Mouse (Mus musculus): Measurements from ENCODE around the gene Slc25a11.

Gene Slc25a11

DNA sequence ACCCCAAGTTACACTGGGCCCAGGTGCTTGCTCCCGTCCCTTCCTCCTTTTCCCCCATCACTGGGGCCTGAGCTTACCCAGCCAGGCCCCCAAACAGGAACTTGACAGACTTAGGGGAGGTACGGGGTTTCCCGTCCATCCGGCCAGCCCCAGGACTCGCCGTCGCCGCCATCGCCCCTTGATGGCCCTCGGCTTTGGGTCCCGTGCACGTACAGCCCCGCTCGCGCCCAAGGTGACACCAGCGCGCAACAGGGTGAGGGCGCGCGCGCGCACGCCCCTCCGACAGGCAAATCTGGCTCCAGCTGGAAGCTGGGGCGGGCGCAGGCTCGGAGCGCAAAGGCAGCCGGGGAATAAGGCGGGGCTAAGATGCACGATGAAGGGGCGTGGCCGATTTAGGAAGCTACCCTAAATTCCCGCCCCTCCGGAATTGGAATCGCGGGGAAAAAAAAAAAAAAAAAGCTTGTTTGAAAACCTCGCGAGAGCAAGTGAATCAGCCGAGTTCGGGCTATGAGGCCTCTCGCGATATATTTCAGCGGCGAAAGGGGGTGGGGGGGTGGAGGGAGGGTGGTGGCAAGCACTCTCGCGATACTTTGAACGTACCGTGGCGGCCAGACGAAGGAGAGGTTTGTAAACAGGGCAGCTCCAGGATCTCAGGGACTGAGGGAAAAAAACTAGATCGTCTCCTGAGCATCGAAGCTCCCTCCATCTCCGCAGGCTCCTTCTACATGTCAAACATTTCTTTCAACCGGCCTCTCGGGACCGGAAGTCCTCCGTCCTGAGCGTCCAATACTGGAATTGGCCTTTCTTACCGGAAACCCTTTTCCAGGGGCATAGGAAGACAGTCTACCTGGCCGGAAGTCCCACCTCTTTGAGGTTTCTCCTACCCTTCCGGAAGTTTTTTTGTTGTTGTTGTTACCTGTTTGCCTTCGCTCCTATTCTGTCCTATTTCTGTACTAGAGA is at the start of gene Slc25a11, which contains the start of gene Rnf167:
Gene Slc25a11 (minus strand): TSS at position 789 of the 960 bp plus-strand sequence.
Gene Rnf167 (plus strand): TSS at position 545 of the 960 bp plus-strand sequence.
- DNase-seq (ENCODE audit: low spot score in 2 of 2) = peak; percentile 95 to 97

DNA sequence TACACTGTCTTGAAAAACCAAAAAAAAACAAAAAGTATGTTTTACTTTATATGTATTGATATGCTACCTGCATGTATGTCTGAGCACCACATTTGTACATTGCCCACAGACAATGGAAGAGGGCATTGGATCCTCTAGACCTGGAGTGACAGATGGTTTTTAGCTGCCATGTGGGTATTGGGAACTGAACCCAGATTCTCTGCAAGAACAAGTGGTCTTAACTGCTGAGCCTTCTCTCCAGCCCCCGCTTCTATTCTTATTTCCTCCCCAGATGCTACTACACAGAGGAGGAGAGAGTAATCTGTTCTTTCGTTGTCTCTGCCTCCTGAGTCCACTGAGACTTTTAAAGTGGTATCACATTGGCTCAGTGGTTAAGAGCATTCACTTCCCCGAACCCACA is 46.2 kb upstream of the Slc25a11 start:
- no peak for DNase-seq (ENCODE audit: low spot score in 2 of 2)

DNA sequence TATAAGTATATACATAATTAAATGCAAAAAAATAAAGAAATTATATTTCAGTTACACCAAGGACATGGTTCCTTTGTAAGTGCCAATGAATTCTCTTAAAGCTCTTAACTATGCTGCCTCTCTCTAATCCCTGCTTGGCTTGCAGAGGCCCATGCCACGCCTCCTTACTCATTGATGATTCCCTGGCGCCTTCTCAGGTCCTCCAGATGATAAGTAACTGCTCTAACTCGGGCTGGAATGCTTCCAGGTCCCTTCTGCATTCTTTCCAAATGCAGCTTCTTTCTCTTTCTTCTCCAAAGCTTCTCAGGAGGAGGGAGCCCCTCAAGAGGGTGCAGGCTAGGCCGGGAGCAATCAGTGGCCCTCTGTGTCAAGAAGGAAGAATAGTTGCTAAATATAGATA is 42.3 kb upstream of the Slc25a11 start:
- no peak for DNase-seq (ENCODE audit: low spot score in 2 of 2)

DNA sequence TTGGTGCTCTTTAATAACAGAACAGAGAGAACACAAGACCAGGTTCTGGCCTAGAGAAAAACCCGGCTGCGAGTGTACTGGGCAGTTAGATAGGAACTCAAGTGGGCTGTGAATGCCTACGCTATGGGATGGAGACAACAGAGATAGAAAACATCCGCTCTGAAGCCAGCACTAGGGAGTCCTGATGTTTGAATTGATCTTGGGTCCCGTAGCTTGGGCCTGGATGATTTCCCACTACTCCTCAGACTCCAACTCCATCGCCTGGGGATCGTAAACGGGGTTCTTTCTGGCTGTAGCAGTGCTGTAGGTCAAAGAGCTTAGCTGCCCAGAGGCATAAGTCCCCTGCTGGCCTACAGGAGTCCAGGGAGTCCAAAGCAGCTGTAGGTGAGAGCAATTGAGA is 41.1 kb upstream of the Slc25a11 start:
- DNase-seq (ENCODE audit: low spot score in 2 of 2) = no peak

GRCm38 (mm10) chr11:70687601-70688199 is 40.4 kb upstream of the Slc25a11 start, which contains the start of gene Camta2:
Gene Camta2 (minus strand): TSS chr11:70688105.
- DNase-seq (ENCODE audit: low spot score in 2 of 2) = peak; percentile 85 to 87

GRCm38 (mm10) chr11:70686901-70687566 is 39.8 kb upstream of the Slc25a11 start:
- peak; percentile 69 to 75 for DNase-seq (ENCODE audit: low spot score in 2 of 2)

DNA sequence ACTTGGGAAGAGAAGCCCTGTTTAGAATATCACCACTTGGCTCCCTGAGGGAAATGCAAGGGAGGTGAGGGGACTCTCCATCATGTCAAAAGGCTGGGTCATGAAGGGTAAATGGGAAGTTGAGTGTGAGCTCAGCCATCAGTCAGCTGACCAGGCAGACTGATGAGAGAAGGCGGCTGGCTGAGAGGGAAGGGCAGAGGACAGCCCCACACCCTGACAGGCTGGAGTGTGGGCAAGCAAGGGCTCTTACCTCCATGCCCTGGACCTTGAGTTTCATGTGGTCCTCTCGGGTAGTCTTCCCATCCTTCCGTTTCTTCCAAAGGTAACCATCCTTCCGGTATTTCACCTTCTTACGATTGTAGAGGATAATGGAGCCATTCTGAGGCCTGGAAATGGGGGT is 36.4 kb upstream of the Slc25a11 start:
- no peak for DNase-seq (ENCODE audit: low spot score in 2 of 2)

DNA sequence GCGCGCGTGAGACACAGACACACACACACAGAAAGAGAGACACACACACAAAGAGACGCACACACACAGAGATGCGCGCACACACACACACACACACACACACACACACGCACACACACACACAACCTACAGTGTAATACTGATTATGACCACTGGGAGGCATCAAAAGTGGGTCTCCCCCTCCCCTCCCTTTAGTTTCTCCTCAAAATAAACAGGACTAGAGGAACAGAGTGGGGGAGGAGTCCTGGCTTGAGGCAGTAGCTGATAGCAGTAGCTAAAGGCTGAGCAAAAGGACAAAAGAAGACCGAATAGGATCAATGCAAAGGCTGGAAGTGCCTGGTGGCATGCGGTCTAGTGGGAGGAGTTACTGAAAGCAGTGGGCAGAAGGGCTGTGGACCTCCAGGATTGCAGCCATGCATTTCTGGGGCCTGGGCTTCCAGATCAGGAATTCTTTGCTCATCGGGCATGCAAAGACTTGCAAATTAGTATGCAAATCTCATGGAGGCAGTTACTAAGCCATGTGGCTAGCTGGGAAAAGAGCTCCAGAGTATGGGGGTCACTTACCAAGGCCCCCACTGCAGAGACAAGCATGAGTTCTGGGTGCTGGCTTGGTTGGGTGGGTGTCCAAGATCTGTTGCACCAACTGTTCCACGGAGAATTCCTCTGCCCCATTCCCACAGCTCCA is 34.8 kb upstream of the Slc25a11 start:
- DNase-seq (ENCODE audit: low spot score in 2 of 2) = peak; percentile 29 to 51

- DNase-seq (ENCODE audit: low spot score in 2 of 2) = no peak
These were observed 33.9 kb upstream of the Slc25a11 start for GRCm38 (mm10) chr11:70681170-70681569.

DNA sequence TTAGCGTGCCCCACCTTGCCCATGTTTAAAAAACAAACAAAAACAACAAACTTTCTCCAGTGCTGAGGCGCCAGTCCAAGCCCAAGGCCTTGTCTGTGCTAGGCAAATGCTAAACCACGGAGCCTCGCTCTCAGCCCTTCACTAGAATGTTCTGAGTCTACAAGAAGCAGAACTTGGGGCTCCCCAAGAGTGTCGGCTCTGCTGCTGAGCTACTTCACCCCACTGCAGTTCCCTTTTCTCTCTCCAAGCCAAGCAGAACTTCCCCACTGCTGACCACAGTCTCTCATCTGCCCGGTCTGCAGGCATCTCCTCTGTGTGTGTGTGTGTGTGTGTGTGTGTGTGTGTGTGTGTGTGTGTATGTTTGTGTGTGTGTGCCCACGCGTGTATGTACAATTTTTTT is 32.6 kb upstream of the Slc25a11 start:
- no peak for DNase-seq (ENCODE audit: low spot score in 2 of 2)

GRCm38 (mm10) chr11:70679361-70679760 is 32.1 kb upstream of the Slc25a11 start:
- no peak for DNase-seq (ENCODE audit: low spot score in 2 of 2)

DNA sequence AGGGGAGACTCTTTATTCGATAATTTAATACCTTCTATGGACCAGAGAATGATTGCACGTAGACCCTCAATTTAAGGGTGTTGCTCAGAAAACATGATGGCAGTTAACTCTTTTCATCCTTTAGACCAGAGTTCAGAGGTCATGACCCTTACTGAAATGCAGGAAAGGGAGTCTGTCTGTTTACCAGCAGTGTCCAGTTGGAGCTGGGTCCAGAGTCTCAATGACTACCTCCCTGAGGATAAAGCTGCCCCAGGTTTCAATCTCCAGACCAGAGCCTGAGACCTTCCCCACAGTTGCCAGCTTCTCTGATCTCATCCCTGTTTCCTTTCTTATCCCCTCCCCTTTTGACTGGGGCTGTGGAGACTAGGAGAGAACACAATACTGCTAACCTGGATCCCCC is 31.3 kb upstream of the Slc25a11 start:
- no peak for DNase-seq (ENCODE audit: low spot score in 2 of 2)

DNA sequence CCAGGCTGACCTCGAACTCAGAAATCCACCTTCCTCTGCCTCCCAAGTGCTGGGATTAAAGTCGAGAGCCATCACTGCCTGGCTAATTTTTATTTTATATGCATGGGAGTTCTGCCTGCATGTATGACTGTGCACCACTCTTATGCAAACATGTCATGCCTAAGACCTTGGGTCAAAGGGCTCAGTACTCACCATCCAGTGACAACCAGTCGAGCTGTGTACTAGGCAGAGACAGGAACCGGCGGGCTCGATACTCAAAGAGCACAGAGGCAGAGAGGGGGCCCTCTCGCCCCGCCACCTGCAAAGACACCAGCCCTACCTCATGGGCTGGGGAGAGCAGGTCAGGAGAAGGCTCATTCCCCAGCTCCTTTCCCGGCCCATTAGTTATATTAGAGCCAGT is 30.8 kb upstream of the Slc25a11 start:
- DNase-seq (ENCODE audit: low spot score in 2 of 2) = no peak

DNA sequence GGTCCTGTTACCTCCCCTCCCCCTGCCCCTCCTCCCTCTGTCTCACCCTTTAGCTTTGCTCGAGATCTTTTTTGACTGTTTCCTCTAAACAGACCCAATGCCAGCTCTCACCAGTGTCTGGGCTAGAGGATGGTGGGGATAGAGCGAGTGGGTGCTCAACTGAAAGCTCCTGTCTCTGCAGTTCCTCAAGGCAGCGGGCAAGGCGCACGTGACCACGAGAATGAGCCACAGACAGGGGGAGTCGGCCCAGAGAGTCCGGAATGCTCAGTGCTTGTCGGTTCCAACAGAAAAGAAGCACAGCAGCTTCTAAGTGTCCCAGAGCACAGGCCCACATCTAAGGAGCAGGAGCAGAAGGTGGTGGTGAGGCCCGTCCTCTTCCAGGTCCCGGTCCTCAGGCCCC is 27.2 kb upstream of the Slc25a11 start:
- DNase-seq (ENCODE audit: low spot score in 2 of 2) = no peak

GRCm38 (mm10) chr11:70674014-70674413 is 26.7 kb upstream of the Slc25a11 start:
- no peak for DNase-seq (ENCODE audit: low spot score in 2 of 2)

DNA sequence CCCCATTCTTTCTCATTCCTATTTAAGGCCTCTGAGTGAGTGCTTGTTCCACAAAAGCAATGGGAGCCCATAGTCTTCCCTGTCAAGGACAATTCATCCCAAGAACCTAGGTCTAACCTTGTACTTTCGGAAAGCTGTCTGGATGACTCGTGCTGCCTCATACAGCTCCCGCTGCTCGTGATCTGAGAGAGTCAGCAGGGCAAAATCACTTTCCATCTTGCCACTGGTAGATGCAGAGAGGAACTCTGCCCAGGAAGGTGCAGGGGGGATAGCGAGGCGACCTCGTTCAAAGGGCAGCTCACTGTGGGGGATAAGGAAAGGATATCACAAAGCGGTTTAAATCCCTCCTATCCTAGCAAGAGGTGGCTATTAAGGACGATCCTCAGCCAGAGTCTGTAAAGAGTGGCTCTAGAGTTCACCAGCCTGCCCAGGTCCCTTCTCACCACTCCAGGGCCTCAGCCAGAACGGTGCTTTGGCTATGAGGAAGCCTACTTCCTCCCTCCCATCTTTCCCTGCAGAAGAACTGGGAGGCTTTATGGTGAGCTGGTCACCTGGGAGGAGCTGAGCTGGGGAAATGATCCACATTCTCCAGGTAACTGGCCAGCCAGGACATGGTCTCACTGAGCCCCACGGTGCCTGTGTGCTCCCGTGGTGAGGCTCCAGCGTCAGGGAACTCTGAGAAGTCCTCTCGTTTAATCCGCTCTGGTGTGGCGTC is 24.2 kb upstream of the Slc25a11 start:
- DNase-seq (ENCODE audit: low spot score in 2 of 2) = no peak

- no peak for DNase-seq (ENCODE audit: low spot score in 2 of 2)
These were observed 23.2 kb upstream of the Slc25a11 start for GRCm38 (mm10) chr11:70670483-70670882.

DNA sequence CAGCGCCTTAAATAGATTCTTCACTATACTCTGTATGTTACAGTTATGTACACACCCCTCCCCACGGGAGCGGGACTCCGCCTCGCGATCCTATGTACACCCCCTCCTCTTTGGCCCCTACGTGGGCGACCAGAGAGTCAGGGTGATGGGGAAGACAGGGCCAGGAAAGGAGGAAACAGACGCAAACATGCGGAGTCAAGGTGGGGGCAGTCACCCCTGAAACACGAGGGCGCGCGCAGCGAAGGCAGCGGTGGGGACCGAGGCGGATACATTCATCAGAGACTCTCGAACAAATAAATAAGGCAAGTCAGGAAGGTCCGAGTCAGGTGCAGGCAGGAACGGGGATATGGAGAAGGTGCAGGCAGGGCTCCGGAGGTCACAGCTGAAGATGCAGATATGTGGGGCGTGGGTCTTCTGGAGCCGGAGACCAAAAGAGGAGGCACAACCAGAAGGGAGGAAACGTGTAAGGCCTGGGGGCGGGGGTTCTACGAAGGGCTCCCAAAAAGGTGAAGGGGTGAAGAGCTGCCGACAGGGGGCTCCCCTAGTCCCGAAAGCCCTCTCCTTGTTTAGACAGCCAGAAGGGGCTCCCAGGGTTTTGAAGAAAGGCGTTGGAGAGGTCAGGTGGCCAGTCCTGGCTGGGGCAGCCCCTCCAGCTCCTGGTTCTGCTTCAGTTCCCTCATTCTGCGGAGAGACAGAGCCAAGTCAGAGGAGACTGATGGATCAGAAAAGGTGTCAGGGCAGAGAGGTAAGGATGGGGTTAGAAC is 22.5 kb upstream of the Slc25a11 start:
- DNase-seq (ENCODE audit: low spot score in 2 of 2) = peak; percentile 59 to 62

DNA sequence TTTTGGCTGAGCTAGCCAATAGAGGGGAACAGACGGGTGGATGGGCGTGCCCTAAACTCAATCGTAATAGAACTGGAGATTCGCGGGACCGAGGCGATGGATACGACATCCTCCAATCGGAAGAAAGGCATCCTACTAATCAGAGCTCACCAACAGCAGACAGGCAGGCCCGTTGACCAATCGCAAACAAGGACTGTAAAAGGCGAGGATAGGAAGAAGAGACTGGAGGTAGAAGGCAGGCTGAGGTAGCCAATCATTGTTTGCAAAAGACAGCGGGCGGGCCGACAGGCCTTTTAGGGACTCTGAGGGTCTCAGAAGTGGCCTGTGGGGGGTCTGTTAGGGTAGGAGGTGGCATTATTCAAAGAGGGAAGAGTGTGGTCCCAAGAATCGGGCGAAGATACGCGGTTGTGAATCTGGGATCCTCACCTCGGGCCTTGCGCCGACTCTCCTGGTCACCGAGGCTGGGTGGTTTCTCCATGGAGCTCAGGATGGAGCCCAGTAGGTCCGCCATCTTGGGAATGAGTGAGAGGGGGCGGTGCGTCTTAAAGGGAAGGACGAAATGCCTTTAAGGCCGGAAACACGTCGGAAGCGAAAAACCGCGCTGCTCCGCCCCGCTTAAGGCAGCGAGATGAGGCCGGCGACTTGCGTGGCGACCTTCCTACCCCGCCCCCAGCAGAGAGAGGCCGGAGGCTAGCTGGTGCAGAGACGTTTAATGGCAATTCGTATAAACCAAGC is 21.7 kb upstream of the Slc25a11 start, which contains the start of gene Spag7:
Gene Spag7 (minus strand): TSS at position 646 of the 735 bp plus-strand sequence.
- DNase-seq (ENCODE audit: low spot score in 2 of 2) = peak; percentile 97 to 99
